Mouse (Mus musculus) limb, embryonic 15.5 days (tissue): ENCODE results near the gene Eya3. TPM values are rescaled to one million over a fixed set of nuclear protein-coding genes. Genes with fewer than 3 reads are reported as not detected.

ENCODE experiments used
- ATAC-seq: fragments of 200-750 bp; cut with Nextera tagmentation; 2 replicates; pipeline ENCODE4 v1.8.0; 2017; ENCODE audit warnings: low read depth, moderate TSS enrichment; ENCODE audit not compliant: insufficient number of reproducible peaks, low FRiP score, low TSS enrichment
- H3K27ac ChIP-seq: fragments of 300-500 bp; sonication (generic); 2 replicates; pipeline ENCODE4 v1.5.1; 2015; ENCODE audit warnings: moderate library complexity, mild to moderate bottlenecking, inconsistent platforms
- H3K27me3 ChIP-seq: fragments of 300-500 bp; sonication (generic); 2 replicates; pipeline ENCODE4 v1.6.1; 2015; ENCODE audit warnings: inconsistent platforms
- H3K36me3 ChIP-seq: fragments of 300-500 bp; sonication (generic); 2 replicates; pipeline ENCODE4 v1.6.1; 2015; ENCODE audit warnings: inconsistent platforms
- H3K4me1 ChIP-seq: fragments of 300-500 bp; sonication (generic); 2 replicates; pipeline ENCODE4 v1.6.1; 2015; ENCODE audit warnings: inconsistent platforms
- H3K4me2 ChIP-seq: fragments of 300-500 bp; sonication (generic); 2 replicates; pipeline ENCODE4 v1.6.1; 2015; ENCODE audit warnings: mild to moderate bottlenecking, inconsistent platforms
- H3K4me3 ChIP-seq: fragments of 300-500 bp; sonication (generic); 2 replicates; pipeline ENCODE4 v1.5.1; 2015; ENCODE audit warnings: mild to moderate bottlenecking, inconsistent platforms
- H3K9ac ChIP-seq: fragments of 300-500 bp; sonication (generic); 2 replicates; pipeline ENCODE4 v1.6.1; 2015; ENCODE audit warnings: inconsistent platforms
- H3K9me3 ChIP-seq: fragments of 300-500 bp; sonication (generic); 2 replicates; pipeline ENCODE4 v1.6.1; 2016; ENCODE audit warnings: inconsistent platforms
- WGBS: fragments of 180-500 bp; shearing (Covaris S2); methylation state at CpG from one replicate; pipeline ENCODE4 v1.1.7; 2015; 5-methylcytosine and 5-hydroxymethylcytosine counted together
- polyA plus RNA-seq: library from polyadenylated mRNA; unstranded; fragments of >200 nt; fragmentation: Nextera tagmentation; extraction: Ambion mirVana; gene quantifications from 2 replicates; pipeline ENCODE4 v1.2.1, GENCODE M21; 2015

Gene Eya3
- polyA plus RNA-seq, 1 experiment from 2014 or later: 25.2 TPM

DNA sequence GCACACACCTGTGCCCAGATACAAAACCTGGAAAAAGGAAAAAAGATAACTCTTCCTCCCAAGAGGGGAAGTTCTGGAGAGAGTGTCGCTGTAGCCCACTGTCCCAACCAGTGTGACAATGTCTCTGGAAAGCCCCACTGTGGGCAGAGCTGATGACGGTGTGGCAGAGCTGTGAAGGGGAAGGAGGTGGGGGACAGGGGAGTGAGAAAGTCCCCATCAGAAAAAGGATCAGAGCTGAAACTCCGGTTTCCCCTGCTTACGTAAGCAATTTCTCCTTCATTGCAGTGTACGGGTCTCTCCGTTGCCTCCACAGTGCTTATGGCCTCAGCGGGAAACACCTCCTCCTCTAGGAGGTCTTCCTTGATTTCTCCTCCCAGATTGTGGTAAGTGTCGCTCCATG, 27.5 kb upstream of the Eya3 start:
- WGBS: 80% methylated on average over 8 of the region's 8 CpGs
- H3K27ac ChIP-seq: no peak overlapping the region
- no peak overlapping the region for H3K9ac ChIP-seq
- H3K4me3 ChIP-seq: no peak overlapping the region
- H3K4me1 ChIP-seq: no peaks in the 10 kb centered on the region
- H3K27me3 ChIP-seq: no peaks in the 10 kb centered on the region
- ATAC-seq: no peak
- H3K36me3 ChIP-seq: no peaks in the 10 kb centered on the region
- no peak overlapping the region for H3K4me2 ChIP-seq
- H3K9me3 ChIP-seq: no peaks in the 10 kb centered on the region

DNA sequence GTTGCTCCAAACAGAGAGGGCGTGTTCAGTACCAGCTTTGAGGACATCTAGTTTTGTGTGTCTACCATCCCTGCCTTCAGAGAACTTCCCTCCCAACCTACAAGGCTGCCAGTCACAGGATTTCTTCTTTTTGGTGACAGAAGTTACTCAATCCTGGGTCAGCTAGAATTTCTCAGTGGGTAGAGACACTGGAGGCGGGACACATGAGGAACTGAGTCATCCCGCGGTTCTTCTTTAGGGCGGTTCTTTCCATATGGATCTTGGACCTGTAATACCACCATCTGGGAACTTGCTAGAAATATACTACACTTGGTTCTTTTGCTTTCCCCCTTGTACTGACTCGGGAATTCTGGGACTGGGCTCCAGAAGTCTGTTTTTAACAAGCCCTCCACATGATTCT, 20.9 kb upstream of the Eya3 start:
- Histone ChIP-seq H3K27ac (no peak overlapping the region), H3K4me3 (no peak overlapping the region), H3K4me2 (no peak overlapping the region), H3K27me3 (no peaks in the 10 kb centered on the region), H3K36me3 (no peaks in the 10 kb centered on the region), H3K4me1 (no peaks in the 10 kb centered on the region), H3K9me3 (no peaks in the 10 kb centered on the region), H3K9ac (no peak overlapping the region)
- no peak for ATAC-seq
- 85% methylated on average over 6 of the region's 6 CpGs for WGBS

DNA sequence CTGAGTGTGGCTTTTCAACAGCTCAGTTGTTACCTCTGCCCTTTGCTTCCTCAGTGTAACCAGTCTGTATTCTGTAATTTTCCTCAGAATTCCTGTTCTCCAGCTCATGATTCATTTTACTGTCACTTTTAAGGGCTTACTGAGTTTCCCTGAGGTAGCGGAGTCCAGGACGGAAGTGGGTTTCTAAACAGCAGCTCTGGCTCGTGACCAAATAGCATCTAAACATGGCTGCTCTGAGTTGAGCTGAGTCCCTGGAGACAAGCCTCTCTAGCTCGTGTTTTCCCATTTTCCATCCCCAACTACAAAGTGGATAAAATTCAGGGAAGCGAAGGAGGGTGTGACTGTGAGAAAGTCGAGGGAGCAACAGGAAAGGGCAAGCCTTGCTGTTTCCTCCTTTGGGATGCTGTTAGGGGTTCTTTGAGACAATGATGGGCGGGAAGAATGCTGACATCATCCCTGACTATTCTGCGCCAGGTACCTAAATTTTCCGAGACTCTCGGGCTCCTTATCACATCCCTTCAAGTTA, 19.9 kb upstream of the Eya3 start:
- no peaks in the 10 kb centered on the region for H3K4me1 ChIP-seq
- H3K4me3 ChIP-seq: no peak overlapping the region
- no peak overlapping the region for H3K27ac ChIP-seq
- H3K9me3 ChIP-seq: no peaks in the 10 kb centered on the region
- ATAC-seq: no peak
- no peak overlapping the region for H3K4me2 ChIP-seq
- no peaks in the 10 kb centered on the region for H3K36me3 ChIP-seq
- H3K9ac ChIP-seq: no peak overlapping the region
- H3K27me3 ChIP-seq: no peaks in the 10 kb centered on the region
- WGBS: 76% methylated on average over 10 of the region's 10 CpGs

DNA sequence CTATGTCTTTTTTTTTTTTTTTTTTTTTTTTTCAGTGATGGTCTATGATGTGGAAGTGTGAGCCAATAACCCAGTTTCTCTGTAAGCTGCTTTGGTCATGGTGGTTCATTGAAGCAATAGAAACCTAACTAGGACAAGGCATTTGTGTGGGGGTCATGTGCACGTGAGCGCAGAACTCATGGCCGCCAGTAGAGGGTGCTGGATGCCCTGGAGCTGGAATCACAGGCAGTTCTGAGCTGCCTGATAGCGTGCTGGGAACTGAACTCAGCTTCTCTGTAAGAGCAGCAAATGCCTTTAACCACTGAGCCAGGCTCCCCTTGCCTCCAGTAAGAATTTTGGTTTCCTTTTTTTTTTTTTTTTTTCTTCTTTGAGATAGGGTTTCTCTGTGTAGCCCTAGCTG, 18.7 kb upstream of the Eya3 start:
- ATAC-seq: no peak
- Histone ChIP-seq H3K9ac (no peak overlapping the region), H3K4me3 (no peak overlapping the region), H3K27ac (no peak overlapping the region), H3K4me2 (no peak overlapping the region), H3K4me1 (no peaks in the 10 kb centered on the region), H3K27me3 (no peaks in the 10 kb centered on the region), H3K9me3 (no peaks in the 10 kb centered on the region), H3K36me3 (no peaks in the 10 kb centered on the region)
- 93% methylated on average over 4 of the region's 4 CpGs for WGBS

DNA sequence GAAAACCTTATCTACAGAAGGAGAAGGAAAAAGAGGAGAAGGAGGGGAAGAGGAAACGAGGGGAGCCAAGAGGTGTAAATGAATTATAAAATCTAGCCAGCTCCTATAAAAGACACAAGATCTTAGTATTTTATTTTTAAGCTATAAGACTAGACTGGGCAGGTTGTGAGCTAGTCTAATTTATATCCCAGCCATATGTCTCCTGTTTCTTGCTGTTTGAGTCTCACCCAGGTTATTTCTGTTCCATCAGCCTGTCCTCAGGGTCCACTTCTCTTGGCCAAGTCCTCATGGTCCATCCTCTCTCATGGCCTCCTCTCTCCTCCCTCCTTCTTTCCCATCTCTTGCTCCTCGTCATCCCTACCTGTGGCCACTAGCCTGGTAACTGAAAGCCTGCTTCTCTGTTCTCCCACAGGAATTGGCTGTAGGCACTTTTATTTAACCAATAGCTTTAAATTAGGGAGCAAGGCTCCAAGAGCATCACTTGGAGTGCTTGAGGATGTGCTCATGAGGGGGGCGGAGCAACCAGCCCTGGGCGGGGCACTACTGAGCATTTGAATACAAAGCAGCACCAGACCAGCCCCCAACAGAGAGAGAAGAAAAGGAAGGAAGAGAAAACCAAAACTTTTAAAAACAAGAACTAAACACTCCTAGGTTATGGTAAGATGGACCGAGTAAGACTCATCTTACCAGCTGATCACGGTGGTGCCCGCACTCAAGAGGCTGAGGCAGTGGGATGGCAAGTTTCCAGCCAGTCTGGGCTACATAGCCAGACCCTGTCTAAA, 17.3 kb upstream of the Eya3 start:
- H3K4me2 ChIP-seq: no peak overlapping the region
- H3K27me3 ChIP-seq: no peaks in the 10 kb centered on the region
- no peak for ATAC-seq
- no peak overlapping the region for H3K9ac ChIP-seq
- H3K9me3 ChIP-seq: no peaks in the 10 kb centered on the region
- no peaks in the 10 kb centered on the region for H3K36me3 ChIP-seq
- no peaks in the 10 kb centered on the region for H3K4me1 ChIP-seq
- no peak overlapping the region for H3K4me3 ChIP-seq
- WGBS: 66% methylated on average over 7 of the region's 7 CpGs
- no peak overlapping the region for H3K27ac ChIP-seq

DNA sequence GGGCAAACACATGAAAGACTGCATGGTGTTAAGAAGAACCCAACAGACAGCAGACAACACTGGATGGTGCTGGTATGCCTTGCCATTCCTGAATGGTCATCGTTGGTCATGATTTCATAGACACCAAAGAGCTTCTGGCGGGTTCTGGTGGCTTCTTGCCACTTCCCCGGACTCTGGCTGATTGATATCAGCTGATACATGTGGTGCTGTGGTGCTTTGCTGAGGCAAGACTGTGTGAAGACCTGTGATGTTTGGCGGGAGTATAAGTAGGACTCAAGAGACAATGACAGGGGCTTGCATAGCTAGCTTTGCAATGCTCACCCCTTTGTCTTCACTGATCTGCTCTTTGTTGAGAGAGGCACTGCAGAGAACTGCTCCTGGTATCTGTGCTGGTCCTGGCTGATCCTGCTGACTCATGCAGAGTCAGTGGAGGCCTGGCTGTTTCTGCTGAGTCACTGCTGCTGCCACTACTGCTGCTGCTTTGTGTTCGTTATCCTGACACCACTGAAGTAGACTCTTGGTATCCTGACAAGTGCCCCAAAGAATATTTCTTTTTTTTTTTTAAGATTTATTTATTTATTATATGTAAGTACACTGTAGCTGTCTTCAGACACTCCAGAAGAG, 14.6 kb upstream of the Eya3 start:
- H3K27me3 ChIP-seq: no peaks in the 10 kb centered on the region
- H3K4me2 ChIP-seq: no peak overlapping the region
- H3K4me1 ChIP-seq: no peaks in the 10 kb centered on the region
- H3K36me3 ChIP-seq: no peaks in the 10 kb centered on the region
- H3K9ac ChIP-seq: no peak overlapping the region
- no peak for ATAC-seq
- 75% methylated on average over 5 of the region's 5 CpGs for WGBS
- H3K4me3 ChIP-seq: no peak overlapping the region
- H3K27ac ChIP-seq: no peak overlapping the region
- H3K9me3 ChIP-seq: no peaks in the 10 kb centered on the region

DNA sequence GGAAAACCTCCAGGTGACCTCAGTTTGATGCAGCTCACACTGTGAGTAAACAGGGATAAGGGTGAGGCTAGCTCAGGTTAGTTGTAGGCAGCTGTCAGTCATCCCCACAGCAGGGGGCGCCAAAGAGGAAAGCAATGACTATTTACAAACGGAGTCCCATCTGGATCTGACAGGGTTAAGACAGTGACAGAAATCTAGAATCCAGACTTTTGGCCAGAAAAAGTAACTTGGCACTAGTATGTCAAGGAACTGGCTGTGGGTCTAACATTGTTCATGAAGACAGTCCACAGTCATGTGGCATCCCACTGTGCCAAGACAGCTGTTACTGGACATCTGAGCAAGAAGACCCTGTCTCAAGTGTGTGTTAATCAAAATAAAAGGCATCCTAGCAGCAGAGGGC, 10.0 kb upstream of the Eya3 start:
- no peak overlapping the region for H3K9ac ChIP-seq
- H3K27ac ChIP-seq: no peak overlapping the region
- no peak overlapping the region for H3K4me3 ChIP-seq
- WGBS: 11% methylated on average over 2 of the region's 2 CpGs
- no peak for ATAC-seq
- no peaks in the 10 kb centered on the region for H3K4me1 ChIP-seq
- H3K27me3 ChIP-seq: no peaks in the 10 kb centered on the region
- no peaks in the 10 kb centered on the region for H3K9me3 ChIP-seq
- no peaks in the 10 kb centered on the region for H3K36me3 ChIP-seq
- H3K4me2 ChIP-seq: no peak overlapping the region

DNA sequence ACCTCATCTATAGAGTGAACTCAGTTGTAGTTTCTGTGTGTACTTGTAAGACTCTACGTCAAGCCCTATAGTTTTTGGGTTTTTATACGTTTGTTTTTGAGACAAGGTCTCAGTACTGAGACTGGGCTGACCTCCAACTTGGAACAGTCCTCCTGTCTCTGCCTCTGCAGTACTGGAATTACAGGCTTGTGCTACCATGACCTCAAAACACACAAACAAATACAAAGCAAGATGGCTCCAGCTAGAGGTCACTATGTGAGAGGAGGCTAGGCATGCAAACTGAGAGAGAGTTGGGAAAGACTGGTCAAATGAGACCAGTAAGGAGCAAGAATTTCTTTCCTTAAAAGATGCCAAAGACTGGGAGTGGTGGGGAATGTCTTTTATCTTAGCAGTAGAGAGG, 2.8 kb upstream of the Eya3 start:
- H3K9ac ChIP-seq: no peak overlapping the region
- no peaks in the 10 kb centered on the region for H3K27me3 ChIP-seq
- ATAC-seq: no peak
- WGBS: 87% methylated on average over 2 of the region's 2 CpGs
- no peaks in the 10 kb centered on the region for H3K9me3 ChIP-seq
- H3K36me3 ChIP-seq: no peaks in the 10 kb centered on the region
- no peak overlapping the region for H3K4me3 ChIP-seq
- H3K27ac ChIP-seq: no peak overlapping the region
- H3K4me2 ChIP-seq: no peak overlapping the region
- peaks cover 10% of the 10 kb centered on the region for H3K4me1 ChIP-seq

DNA sequence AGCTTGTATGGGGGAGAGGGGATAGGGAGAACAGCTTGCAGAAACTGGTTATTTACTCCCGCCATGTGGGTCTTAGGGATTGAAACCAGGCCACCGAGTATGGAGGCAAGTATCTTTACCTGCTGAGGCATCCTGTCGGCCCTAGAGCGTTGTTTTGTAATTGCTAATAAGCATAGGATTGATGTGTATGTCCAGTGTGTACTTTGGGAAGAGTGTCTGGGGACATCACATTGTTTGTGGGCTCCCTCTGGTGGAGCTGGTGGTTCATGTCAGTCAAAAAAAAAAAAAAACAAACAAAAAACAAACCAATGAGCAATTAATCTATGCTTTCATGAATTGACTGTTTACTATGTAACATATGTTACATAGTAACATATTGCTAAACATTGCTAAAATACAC, 2.2 kb upstream of the Eya3 start:
- H3K27me3 ChIP-seq: no peaks in the 10 kb centered on the region
- no peak overlapping the region for H3K27ac ChIP-seq
- no peak overlapping the region for H3K9ac ChIP-seq
- H3K4me1 ChIP-seq: peaks cover 10% of the 10 kb centered on the region
- no peak for ATAC-seq
- no peaks in the 10 kb centered on the region for H3K9me3 ChIP-seq
- H3K4me2 ChIP-seq: no peak overlapping the region
- WGBS: 49% methylated on average over 4 of the region's 4 CpGs
- H3K4me3 ChIP-seq: no peak overlapping the region
- H3K36me3 ChIP-seq: no peaks in the 10 kb centered on the region

DNA sequence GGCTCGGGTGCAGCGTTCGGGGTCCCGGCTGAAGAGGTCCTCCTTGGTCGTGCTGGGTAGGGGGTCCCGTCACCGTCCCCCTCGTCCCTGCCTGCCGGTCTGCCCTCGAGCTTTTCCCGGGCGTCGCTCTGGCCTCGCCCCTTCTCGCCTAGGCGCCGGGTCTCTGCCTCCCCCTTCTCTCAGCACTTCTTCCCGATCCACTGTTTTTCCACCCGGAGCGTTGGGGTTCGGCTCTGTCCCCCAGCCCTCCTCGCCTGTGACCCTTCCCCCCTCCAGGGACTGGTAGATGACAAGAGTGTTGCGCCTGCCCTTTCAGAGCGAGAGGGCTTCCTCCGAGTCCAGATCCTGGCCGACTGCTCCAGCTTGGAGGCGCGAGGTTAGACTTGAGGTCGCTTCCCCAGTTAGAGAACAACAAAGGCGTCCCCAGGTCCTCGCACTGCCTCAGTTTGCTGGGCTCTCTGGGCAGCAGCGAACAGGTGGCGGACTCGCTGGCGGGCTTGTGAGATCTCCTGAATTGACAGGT, 465 bp downstream of the Eya3 start:
- Histone ChIP-seq H3K36me3 (0 out of 2 replicates have a peak, but pooled peaks cover 4% of the 10 kb centered on the region), H3K9ac (peak overlapping the region; percentile 79), H3K9me3 (no peaks in the 10 kb centered on the region), H3K27ac (peak overlapping the region; percentile 85), H3K27me3 (no peaks in the 10 kb centered on the region), H3K4me3 (peak overlapping the region; percentile 98), H3K4me1 (peaks cover 10% of the 10 kb centered on the region), H3K4me2 (peak overlapping the region; percentile 84)
- no peak for ATAC-seq
- WGBS: under 1% methylated on average over 35 of the region's 35 CpGs

DNA sequence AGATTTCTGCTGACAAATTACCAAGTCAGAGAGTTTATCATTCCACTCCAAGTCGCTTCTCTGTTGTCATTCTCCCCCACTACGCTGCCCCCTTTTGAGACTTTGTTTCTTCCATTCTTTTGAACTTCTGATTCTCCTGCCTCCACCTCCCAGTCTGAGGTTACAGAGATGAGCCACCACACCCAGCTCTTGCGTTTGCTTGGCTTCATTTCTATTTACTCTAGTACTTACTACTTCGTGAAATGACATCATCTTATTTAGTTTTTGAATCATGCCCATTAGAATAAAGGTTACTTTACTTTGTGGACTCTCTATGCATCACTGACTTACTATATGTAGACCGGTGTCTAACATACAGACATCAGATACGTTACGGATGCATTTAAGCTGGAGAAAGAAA, 8.7 kb downstream of the Eya3 start:
- no peaks in the 10 kb centered on the region for H3K27me3 ChIP-seq
- H3K9me3 ChIP-seq: no peaks in the 10 kb centered on the region
- H3K27ac ChIP-seq: no peak overlapping the region
- no peak overlapping the region for H3K4me3 ChIP-seq
- 81% methylated on average over 7 of the region's 7 CpGs for WGBS
- ATAC-seq: no peak
- no peak overlapping the region for H3K4me2 ChIP-seq
- no peak overlapping the region for H3K9ac ChIP-seq
- H3K4me1 ChIP-seq: no peaks in the 10 kb centered on the region
- 0 out of 2 replicates have a peak, but pooled peaks cover 7% of the 10 kb centered on the region for H3K36me3 ChIP-seq

DNA sequence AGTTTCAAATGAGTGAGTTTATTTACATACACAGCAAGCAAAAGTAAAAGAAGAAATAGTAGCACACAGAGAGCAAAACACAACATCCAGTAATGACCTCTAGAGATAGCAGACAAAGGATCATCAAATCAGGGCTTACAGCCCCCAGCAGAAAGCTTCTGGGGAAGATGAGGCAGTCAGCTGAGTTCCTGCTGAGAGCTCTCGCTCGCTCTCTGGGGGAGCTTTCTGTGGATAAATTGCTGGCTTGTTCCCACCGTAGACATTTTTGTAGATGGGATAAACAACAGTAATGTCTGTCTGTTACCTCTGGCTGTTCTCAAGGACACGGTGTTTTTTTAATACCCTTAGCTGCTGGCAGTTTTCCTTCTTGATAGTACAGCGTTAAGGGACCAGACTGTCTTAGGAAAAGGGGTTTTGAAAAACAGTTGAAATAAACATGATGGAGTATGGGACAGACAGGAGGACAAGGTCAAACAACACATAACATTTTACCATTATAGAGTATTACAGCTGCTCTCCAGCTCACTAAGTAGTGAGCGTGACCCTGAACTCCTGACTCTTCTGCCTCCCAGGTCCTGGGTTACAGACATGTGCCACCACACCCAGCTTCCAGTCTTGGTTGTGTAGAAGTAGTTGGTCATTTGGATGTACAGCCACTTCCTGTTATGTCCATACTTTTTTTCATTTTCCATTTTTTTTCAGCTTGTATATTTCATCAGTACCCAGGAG, 10.6 kb downstream of the Eya3 start:
- H3K36me3 ChIP-seq: 0 out of 2 replicates have a peak, but pooled peaks cover 3% of the 10 kb centered on the region
- no peak overlapping the region for H3K4me2 ChIP-seq
- H3K9me3 ChIP-seq: no peaks in the 10 kb centered on the region
- H3K27me3 ChIP-seq: no peaks in the 10 kb centered on the region
- H3K4me3 ChIP-seq: no peak overlapping the region
- no peak for ATAC-seq
- H3K27ac ChIP-seq: no peak overlapping the region
- no peak overlapping the region for H3K9ac ChIP-seq
- H3K4me1 ChIP-seq: peaks cover 4% of the 10 kb centered on the region; the same call in 1 of the 2 replicates
- WGBS: 75% methylated on average over 6 of the region's 6 CpGs
